Mouse (Mus musculus) NIH3T3 (cell line): ENCODE results near the gene Schip1.

Experiments used
- DNase-seq: peaks from one replicate; pipeline ENCODE4 v3.0.0-alpha.2; 2012; ENCODE audit warnings: low read depth

The Schip1 gene

GRCm38 (mm10) chr3:68385544-68385943 is 320.9 kb downstream of the Schip1 start:
- no peak for DNase-seq

GRCm38 (mm10) chr3:68388023-68388422 is 323.4 kb downstream of the Schip1 start:
- DNase-seq = no peak

- no peak for DNase-seq
Measured at GRCm38 (mm10) chr3:68393578-68393977, 329.0 kb downstream of the Schip1 start.

- DNase-seq = no peak
Measured at GRCm38 (mm10) chr3:68398691-68399090, 334.1 kb downstream of the Schip1 start.

GRCm38 (mm10) chr3:68400121-68400520 is 335.5 kb downstream of the Schip1 start:
- DNase-seq = no peak

GRCm38 (mm10) chr3:68403343-68403742 is 338.7 kb downstream of the Schip1 start:
- DNase-seq = no peak

GRCm38 (mm10) chr3:68403783-68404217 is 339.2 kb downstream of the Schip1 start:
- no peak for DNase-seq

- no peak for DNase-seq
Measured at GRCm38 (mm10) chr3:68405724-68406123, 341.1 kb downstream of the Schip1 start.

- DNase-seq = no peak
Measured at GRCm38 (mm10) chr3:68412262-68412661, 347.7 kb downstream of the Schip1 start.

- DNase-seq = no peak
Measured at GRCm38 (mm10) chr3:68419792-68420191, 355.2 kb downstream of the Schip1 start.

GRCm38 (mm10) chr3:68420927-68421326 is 356.3 kb downstream of the Schip1 start:
- DNase-seq = peak; percentile 3

- DNase-seq = no peak
Measured at GRCm38 (mm10) chr3:68421849-68422248, 357.2 kb downstream of the Schip1 start.

GRCm38 (mm10) chr3:68428081-68428480 is 363.5 kb downstream of the Schip1 start:
- no peak for DNase-seq

- DNase-seq = no peak
Measured at GRCm38 (mm10) chr3:68434435-68434834, 369.8 kb downstream of the Schip1 start.

- no peak for DNase-seq
Measured at GRCm38 (mm10) chr3:68434897-68435296, 370.3 kb downstream of the Schip1 start.

- DNase-seq = no peak
Measured at GRCm38 (mm10) chr3:68448480-68448879, 383.9 kb downstream of the Schip1 start.

GRCm38 (mm10) chr3:68451634-68452033 is 387.0 kb downstream of the Schip1 start:
- DNase-seq = no peak

GRCm38 (mm10) chr3:68453266-68453665 is 388.7 kb downstream of the Schip1 start:
- no peak for DNase-seq

- DNase-seq = peak; percentile 62
Measured at GRCm38 (mm10) chr3:68453719-68454455, 389.3 kb downstream of the Schip1 start.

GRCm38 (mm10) chr3:68466643-68467042 is 402.0 kb downstream of the Schip1 start:
- DNase-seq = no peak

GRCm38 (mm10) chr3:68467941-68468687 is 403.5 kb downstream of the Schip1 start:
- DNase-seq = no peak

GRCm38 (mm10) chr3:68469643-68470042 is 405.0 kb downstream of the Schip1 start:
- peak; percentile 41 for DNase-seq

GRCm38 (mm10) chr3:68470061-68470460 is 405.5 kb downstream of the Schip1 start:
- peak; percentile 27 for DNase-seq
